Mouse (Mus musculus): Measurements from ENCODE around the gene Figla. TPM values are rescaled to one million over a fixed set of nuclear protein-coding genes. Genes with fewer than 3 reads are reported as not detected.
A peak's percentile ranks its signal among the peaks of the same experiment; 100 is the strongest.

Gene Figla
- polyA plus RNA-seq, 1 experiment from 2014 or later, result not detected

DNA sequence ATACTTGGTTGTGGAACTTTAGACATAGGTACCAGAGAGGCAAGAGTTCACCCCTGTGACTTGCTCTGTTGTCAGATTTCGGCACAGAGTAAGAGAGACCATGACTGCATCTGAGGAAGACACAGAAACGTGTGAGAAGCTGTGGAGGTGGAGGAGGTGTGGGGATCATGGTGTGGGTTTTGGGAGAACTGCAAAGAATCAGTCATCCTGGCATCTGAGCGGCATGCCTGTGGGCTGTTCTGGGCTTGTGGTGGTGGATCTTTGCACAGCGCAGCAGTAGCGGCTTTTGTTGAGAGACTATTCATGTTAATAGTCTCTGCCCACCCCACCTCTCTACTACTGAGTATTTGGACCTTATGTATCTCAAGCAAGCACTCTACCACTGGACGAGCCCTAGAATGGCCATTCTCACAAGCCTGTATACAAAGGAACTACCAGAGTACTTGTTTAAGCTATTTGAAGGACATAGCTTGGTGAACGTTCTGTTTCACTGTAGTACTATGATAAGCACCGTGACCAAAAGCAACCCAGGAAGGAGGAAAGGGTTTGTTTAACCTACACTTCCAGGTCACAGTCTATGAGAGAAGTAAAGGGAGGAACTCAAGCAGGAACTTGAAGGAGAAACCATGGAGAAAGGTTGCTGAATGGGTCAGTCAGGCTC lies 10.8 kb downstream of the Figla start:
- Histone ChIP-seq H3K9ac (replicated peaks; ENCODE audit: low read length) (no peak overlapping the region), H3K9me3 (ENCODE audit: low read length) (no peaks in the 10 kb centered on the region), H3K27me3 (ENCODE audit: insufficient read depth, low read length) (peaks cover 12% of the 10 kb centered on the region), H3K27ac (ENCODE audit: low read length) (no peak overlapping the region), H3K4me2 (replicated peaks; ENCODE audit: low read depth, low read length) (no peak overlapping the region), H3K4me1 (ENCODE audit: insufficient read depth, low read length) (no peaks in the 10 kb centered on the region), H3K4me3 (ENCODE audit: low read length) (no peak overlapping the region), H3K36me3 (ENCODE audit: insufficient read depth, low read length) (no peaks in the 10 kb centered on the region)
- WGBS, result 82% methylated on average over 8 of the region's 8 CpGs
- ATAC-seq (ENCODE audit: low FRiP score, low TSS enrichment), result no peak

DNA sequence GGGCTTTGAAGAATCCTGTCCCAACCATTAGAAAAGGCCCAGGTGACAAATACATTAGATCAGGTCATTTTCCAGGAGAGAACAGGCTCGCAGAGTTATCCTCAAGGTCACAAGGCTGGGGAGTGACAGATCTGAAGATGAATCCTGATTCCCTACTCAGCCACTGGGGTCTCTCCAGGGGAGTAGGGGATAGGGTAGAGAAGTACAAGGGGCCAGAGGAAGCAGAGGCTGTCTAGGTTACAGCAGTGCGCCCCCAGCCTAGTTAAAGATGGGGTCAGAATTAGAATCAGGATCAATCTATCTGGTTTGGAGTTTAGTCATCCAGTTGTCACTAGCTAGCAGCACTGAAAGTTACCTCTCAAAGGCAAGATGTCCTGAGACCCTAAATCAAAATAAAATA lies 12.2 kb downstream of the Figla start:
- Histone ChIP-seq H3K9ac (replicated peaks; ENCODE audit: low read length) (peak overlapping the region; percentile 47; the same call in 1 of the 2 replicates), H3K27ac (ENCODE audit: low read length) (no peak overlapping the region), H3K9me3 (ENCODE audit: low read length) (no peaks in the 10 kb centered on the region), H3K36me3 (ENCODE audit: insufficient read depth, low read length) (no peaks in the 10 kb centered on the region), H3K4me1 (ENCODE audit: insufficient read depth, low read length) (no peaks in the 10 kb centered on the region), H3K4me3 (ENCODE audit: low read length) (peak overlapping the region; percentile 43), H3K4me2 (replicated peaks; ENCODE audit: low read depth, low read length) (peak overlapping the region; percentile 70), H3K27me3 (ENCODE audit: insufficient read depth, low read length) (peaks cover 12% of the 10 kb centered on the region)
- no peak for ATAC-seq (ENCODE audit: low FRiP score, low TSS enrichment)
- 50% methylated on average over 2 of the region's 2 CpGs for WGBS

DNA sequence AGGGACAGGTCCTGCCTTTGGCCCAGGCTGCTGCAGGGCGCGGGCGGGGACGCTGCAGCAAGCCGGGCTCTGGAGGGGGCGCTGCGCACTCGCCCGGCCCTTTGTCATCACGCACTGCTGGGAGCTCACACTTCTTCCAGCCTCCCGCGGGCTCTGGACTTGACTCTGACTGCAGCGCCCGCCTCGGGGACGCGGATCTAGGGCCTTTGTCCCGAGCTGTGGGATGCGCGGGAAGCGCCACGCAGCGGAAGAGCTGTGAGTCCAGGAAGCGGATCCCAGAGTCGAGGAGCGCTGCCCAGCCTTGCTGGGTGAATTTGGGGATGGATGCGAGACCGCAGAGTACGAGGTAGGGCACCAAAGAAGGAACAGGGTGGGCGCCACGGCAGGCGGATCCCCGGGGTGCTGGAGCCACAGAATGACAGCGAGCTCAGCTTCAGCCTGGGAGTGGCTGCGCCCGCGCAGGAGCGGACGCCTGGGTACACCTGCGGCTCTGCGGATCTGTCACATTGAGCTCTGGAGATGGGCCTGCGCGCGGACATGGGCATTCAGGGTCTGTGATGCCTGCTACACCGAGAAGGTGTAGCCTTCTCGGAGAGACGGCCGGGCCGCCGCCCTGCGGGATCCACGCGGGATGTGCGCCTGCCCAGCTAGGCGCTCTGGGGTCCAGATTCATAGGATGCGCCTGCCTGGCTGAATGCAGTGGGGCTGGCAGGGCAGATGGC lies 12.8 kb downstream of the Figla start, which contains the start of gene Add2:
TSS of gene Add2 (plus strand) at position 81 of the 722 bp plus-strand sequence.
- Histone ChIP-seq H3K36me3 (ENCODE audit: insufficient read depth, low read length) (no peaks in the 10 kb centered on the region), H3K27me3 (ENCODE audit: insufficient read depth, low read length) (peaks cover 12% of the 10 kb centered on the region), H3K9me3 (ENCODE audit: low read length) (no peaks in the 10 kb centered on the region), H3K9ac (replicated peaks; ENCODE audit: low read length) (peak within 1 kb of the TSS; percentile 47), H3K4me3 (ENCODE audit: low read length) (peak within 1 kb of the TSS; percentile 43), H3K4me2 (replicated peaks; ENCODE audit: low read depth, low read length) (peak within 1 kb of the TSS; percentile 70), H3K27ac (ENCODE audit: low read length) (no peak within 1 kb of the TSS), H3K4me1 (ENCODE audit: insufficient read depth, low read length) (no peaks in the 10 kb centered on the region)
- peak; percentile 61 for ATAC-seq (ENCODE audit: low FRiP score, low TSS enrichment)
- WGBS, result under 1% methylated on average over 53 of the region's 56 CpGs

DNA sequence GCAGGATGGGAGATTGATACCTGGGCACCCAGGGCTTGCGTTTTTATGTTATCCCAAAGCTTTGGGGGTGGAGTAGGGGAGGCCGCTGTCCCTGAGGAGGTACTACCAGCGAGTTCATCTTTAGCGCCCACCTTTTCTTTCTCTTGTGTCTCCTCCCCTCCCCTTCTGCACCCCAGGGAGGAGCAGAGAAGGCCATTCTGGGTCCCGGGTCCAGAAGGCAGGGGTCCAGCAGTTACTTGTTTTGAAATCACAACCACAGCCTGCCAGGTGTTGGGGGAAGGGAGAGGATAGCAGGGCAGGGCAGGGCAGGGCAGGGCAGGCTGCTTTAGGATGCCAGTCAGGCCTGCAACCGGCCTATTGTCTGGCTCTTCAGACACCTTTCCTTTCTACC lies 13.3 kb downstream of the Figla start:
- no peaks in the 10 kb centered on the region for H3K9me3 ChIP-seq (ENCODE audit: low read length)
- peak overlapping the region; percentile 47 for H3K9ac ChIP-seq (replicated peaks; ENCODE audit: low read length)
- peak overlapping the region; percentile 70 for H3K4me2 ChIP-seq (replicated peaks; ENCODE audit: low read depth, low read length)
- H3K27me3 ChIP-seq (ENCODE audit: insufficient read depth, low read length), result peaks cover 12% of the 10 kb centered on the region
- ATAC-seq (ENCODE audit: low FRiP score, low TSS enrichment), result no peak
- 13% methylated on average over 5 of the region's 6 CpGs for WGBS
- H3K36me3 ChIP-seq (ENCODE audit: insufficient read depth, low read length), result no peaks in the 10 kb centered on the region
- H3K27ac ChIP-seq (ENCODE audit: low read length), result no peak overlapping the region
- peak overlapping the region; percentile 43 for H3K4me3 ChIP-seq (ENCODE audit: low read length)
- no peaks in the 10 kb centered on the region for H3K4me1 ChIP-seq (ENCODE audit: insufficient read depth, low read length)

DNA sequence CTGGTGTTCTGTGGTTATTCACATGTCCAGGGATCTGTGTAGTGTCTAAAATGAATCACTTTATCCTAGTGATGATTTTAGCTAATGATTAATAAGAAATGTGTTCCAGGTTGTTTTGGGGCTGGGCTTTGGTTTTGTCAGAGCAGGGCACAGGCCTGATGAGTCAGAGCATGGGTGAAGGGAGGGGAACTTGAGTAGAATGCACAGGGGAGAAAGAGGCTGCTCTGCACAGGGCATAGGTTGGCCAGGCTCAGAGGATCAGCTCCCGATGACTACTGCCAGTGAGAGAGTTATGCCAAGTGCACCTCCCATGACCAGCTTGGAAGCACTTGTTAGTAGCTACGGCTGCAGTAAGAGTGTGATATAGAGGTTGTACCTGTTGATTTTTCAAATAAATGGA lies 15.6 kb downstream of the Figla start:
- H3K4me3 ChIP-seq (ENCODE audit: low read length), result no peak overlapping the region
- H3K36me3 ChIP-seq (ENCODE audit: insufficient read depth, low read length), result no peaks in the 10 kb centered on the region
- no peak overlapping the region for H3K27ac ChIP-seq (ENCODE audit: low read length)
- no peaks in the 10 kb centered on the region for H3K4me1 ChIP-seq (ENCODE audit: insufficient read depth, low read length)
- no peak overlapping the region for H3K4me2 ChIP-seq (replicated peaks; ENCODE audit: low read depth, low read length)
- no peaks in the 10 kb centered on the region for H3K9me3 ChIP-seq (ENCODE audit: low read length)
- ATAC-seq (ENCODE audit: low FRiP score, low TSS enrichment), result no peak
- H3K27me3 ChIP-seq (ENCODE audit: insufficient read depth, low read length), result peaks cover 12% of the 10 kb centered on the region
- no peak overlapping the region for H3K9ac ChIP-seq (replicated peaks; ENCODE audit: low read length)
- WGBS, result 89% methylated on average over 2 of the region's 2 CpGs

DNA sequence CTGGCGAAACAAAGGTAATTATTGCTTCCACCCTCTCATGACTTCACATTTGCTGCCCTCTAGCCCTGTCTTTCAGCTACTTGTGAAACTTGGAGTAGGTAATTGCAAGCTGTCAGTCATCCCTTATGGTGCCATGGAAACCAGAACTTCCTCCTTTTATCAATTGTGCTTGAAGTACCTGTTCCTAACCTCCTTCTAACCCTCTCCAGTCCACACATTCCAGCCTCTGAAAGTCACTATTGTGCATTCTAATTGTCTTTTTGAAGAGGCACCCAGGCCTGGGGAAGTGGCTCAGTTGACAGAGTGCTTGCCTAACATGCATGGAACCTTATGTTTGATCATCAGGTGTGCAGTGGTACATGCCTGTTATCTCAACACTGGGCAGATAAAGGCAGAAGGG lies 17.7 kb downstream of the Figla start:
- 88% methylated on average over 1 of the region's 1 CpGs for WGBS

DNA sequence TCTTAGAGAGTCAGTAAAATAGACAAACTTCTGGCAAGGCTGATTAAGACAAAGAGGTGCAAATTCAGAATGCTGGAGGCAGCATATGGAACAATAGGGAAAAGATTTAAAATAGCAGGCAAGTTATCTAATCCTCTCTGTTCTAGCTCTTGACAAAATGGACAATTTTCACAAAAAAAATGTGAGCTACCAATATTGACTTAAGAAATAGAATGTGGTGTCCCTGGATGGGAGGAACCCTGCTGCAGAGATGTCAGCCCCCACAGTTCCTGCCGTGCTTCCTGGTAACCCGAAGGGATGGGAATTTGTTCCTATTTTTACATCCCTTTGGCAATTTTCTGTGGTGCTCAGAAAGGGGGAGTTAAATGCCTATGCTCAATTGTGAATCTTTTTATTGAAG lies 22.9 kb downstream of the Figla start:
- WGBS, result 64% methylated on average over 2 of the region's 2 CpGs
- no peak overlapping the region for H3K9ac ChIP-seq (replicated peaks; ENCODE audit: low read length)

More for the DNA sequence above, 17.7 kb downstream of the Figla start:
- Histone ChIP-seq H3K9ac (replicated peaks; ENCODE audit: low read length) (no peak overlapping the region), H3K27ac (ENCODE audit: low read length) (no peak overlapping the region), H3K4me3 (ENCODE audit: low read length) (no peak overlapping the region), H3K4me2 (replicated peaks; ENCODE audit: low read depth, low read length) (no peak overlapping the region), H3K4me1 (ENCODE audit: insufficient read depth, low read length) (no peaks in the 10 kb centered on the region), H3K36me3 (ENCODE audit: insufficient read depth, low read length) (no peaks in the 10 kb centered on the region), H3K27me3 (ENCODE audit: insufficient read depth, low read length) (peaks cover 7% of the 10 kb centered on the region), H3K9me3 (ENCODE audit: low read length) (no peaks in the 10 kb centered on the region)
- no peak for ATAC-seq (ENCODE audit: low FRiP score, low TSS enrichment)

DNA sequence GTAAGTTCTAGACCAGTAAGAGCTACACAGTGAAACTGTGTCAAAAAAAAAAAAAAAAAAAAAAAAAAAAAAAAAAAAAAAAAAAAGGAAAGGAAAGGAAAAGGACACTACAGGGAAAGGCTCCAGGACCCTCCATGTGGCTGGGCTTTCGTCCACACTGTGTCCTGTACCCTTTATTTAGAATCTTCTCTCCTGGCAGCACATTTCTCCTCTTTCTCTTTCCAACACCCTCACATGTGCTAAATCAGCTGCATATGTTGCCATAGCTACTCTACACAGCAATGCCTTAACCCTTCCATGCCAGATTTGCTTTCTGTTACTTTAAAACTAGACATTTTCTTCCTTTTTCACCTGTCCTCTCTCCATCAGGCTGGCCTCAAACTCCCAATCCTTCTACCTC lies 24.2 kb downstream of the Figla start:
- Histone ChIP-seq H3K36me3 (ENCODE audit: insufficient read depth, low read length) (no peaks in the 10 kb centered on the region), H3K27me3 (ENCODE audit: insufficient read depth, low read length) (no peaks in the 10 kb centered on the region), H3K4me3 (ENCODE audit: low read length) (no peak overlapping the region), H3K4me1 (ENCODE audit: insufficient read depth, low read length) (no peaks in the 10 kb centered on the region), H3K27ac (ENCODE audit: low read length) (no peak overlapping the region), H3K4me2 (replicated peaks; ENCODE audit: low read depth, low read length) (no peak overlapping the region), H3K9me3 (ENCODE audit: low read length) (no peaks in the 10 kb centered on the region), H3K9ac (replicated peaks; ENCODE audit: low read length) (no peak overlapping the region)
- 79% methylated on average over 1 of the region's 1 CpGs for WGBS
- no peak for ATAC-seq (ENCODE audit: low FRiP score, low TSS enrichment)

More for the DNA sequence above, 22.9 kb downstream of the Figla start:
- Histone ChIP-seq H3K4me1 (ENCODE audit: insufficient read depth, low read length) (no peaks in the 10 kb centered on the region), H3K9me3 (ENCODE audit: low read length) (no peaks in the 10 kb centered on the region), H3K27me3 (ENCODE audit: insufficient read depth, low read length) (no peaks in the 10 kb centered on the region), H3K36me3 (ENCODE audit: insufficient read depth, low read length) (no peaks in the 10 kb centered on the region), H3K4me3 (ENCODE audit: low read length) (no peak overlapping the region), H3K27ac (ENCODE audit: low read length) (no peak overlapping the region), H3K4me2 (replicated peaks; ENCODE audit: low read depth, low read length) (no peak overlapping the region)
- ATAC-seq (ENCODE audit: low FRiP score, low TSS enrichment), result no peak

DNA sequence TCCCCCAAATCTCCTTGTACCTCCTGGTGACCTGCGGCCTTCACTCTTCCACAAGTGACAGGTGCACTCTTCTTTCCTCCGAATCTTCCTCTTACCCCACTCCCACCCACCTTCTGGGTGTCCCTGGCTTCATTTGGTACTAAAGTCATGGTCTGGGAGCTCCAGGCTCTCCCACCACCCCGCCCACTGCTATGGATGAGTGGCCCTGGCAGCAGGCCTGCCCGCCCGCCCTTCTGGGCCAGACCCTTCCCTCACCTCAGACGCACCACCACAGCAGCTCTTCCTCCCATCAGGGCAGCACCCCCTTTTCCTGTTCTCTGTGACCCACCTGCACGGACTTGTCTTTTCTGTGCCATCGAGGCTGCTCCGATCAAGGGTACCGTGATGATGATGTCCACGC lies 31.5 kb downstream of the Figla start:
- Histone ChIP-seq H3K36me3 (ENCODE audit: insufficient read depth, low read length) (no peaks in the 10 kb centered on the region), H3K4me1 (ENCODE audit: insufficient read depth, low read length) (peaks cover 15% of the 10 kb centered on the region; the same call in 1 of the 2 replicates), H3K27ac (ENCODE audit: low read length) (no peak overlapping the region), H3K4me3 (ENCODE audit: low read length) (no peak overlapping the region), H3K27me3 (ENCODE audit: insufficient read depth, low read length) (no peaks in the 10 kb centered on the region), H3K9ac (replicated peaks; ENCODE audit: low read length) (no peak overlapping the region), H3K9me3 (ENCODE audit: low read length) (no peaks in the 10 kb centered on the region), H3K4me2 (replicated peaks; ENCODE audit: low read depth, low read length) (no peak overlapping the region)
- ATAC-seq (ENCODE audit: low FRiP score, low TSS enrichment), result no peak; the same call in 1 of the 2 replicates
- 67% methylated on average over 11 of the region's 11 CpGs for WGBS

DNA sequence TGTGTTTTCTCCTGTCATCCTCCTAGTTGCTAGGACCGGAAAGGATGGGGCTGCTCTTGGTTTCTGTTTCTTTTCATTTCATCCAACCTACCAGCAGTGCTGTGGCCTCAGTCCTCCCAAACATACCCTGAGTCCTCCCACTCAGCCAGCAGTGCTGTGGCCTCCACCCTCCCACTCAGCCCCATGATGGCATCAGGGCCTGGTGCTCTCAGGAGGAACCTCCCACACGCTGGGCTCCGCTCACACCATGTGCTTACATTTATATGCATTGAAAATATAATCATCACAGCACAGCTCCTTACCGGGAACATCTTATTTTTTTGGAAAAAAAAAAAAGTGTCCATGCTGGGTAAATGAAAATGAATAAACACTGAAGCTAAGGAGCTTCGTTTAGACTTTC lies 32.5 kb downstream of the Figla start:
- Histone ChIP-seq H3K9ac (replicated peaks; ENCODE audit: low read length) (no peak overlapping the region), H3K36me3 (ENCODE audit: insufficient read depth, low read length) (no peaks in the 10 kb centered on the region), H3K27ac (ENCODE audit: low read length) (no peak overlapping the region), H3K4me1 (ENCODE audit: insufficient read depth, low read length) (peaks cover 18% of the 10 kb centered on the region; the same call in 1 of the 2 replicates), H3K27me3 (ENCODE audit: insufficient read depth, low read length) (no peaks in the 10 kb centered on the region), H3K4me2 (replicated peaks; ENCODE audit: low read depth, low read length) (no peak overlapping the region), H3K4me3 (ENCODE audit: low read length) (no peak overlapping the region), H3K9me3 (ENCODE audit: low read length) (no peaks in the 10 kb centered on the region)
- peak; percentile 47; the same call in 1 of the 2 replicates for ATAC-seq (ENCODE audit: low FRiP score, low TSS enrichment)
- WGBS, result 53% methylated on average over 5 of the region's 5 CpGs

Data from kidney, embryonic 16.5 days (tissue).